9 mouse cellular contexts compared by ENCODE assay signal in the genomic region with DNA sequence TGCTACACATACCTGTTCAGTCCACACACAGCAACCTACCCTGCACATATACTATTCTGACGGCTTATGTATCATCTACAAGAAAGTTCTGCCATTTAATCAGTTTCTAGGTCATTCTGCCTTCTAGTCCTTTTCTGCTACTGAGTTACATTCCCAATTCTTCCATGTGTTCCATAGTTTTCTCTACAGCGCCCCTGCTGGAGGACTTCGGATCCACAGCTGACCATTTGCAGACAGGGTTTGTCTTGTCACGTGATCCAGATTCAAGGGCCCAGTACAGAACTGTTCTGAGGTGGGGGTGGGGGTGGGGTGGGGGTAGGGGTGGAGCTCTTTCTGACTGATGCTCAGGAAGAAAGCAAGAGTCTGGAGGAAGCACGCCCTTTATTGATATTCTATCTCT.
DNase-seq lines count a peak whose midpoint lies in the region; ATAC-seq and TF ChIP-seq lines count a peak whose summit lies in the region.
"Had no signal": no experiment of that assay in that cellular context is flagged by ENCODE, and none has a peak within 500 bp of the region (broad histone marks: within the 10 kb centered on the region; RNA-seq: fewer than 3 reads in every experiment).

No protein-coding gene starts in this region.

- in situ Hi-C loops in ES-E14 (cut with MboI; ENCODE audit: low sequenced_read_pairs in 2 of 2, unreplicated experiment in 2 of 2) = no loop called here

- no peak overlapping the region for H3K27ac ChIP-seq in heart, embryonic 11.5 days (ENCODE audit: low read depth, low read length)
- H3K27ac ChIP-seq in ES-E14 (ENCODE audit: insufficient read depth, low read depth, low read length, poor library complexity, severe bottlenecking) = no peak overlapping the region
- H3K27ac ChIP-seq in cortical plate, adult 2 months (ENCODE audit: insufficient read depth, low read length) = no peak overlapping the region
- H3K27ac ChIP-seq: limb, embryonic 13.5 days had no signal

- no peak overlapping the region for H3K9ac ChIP-seq in heart, embryonic 11.5 days (ENCODE audit: low read depth, low read length)
- no peak overlapping the region for H3K9ac ChIP-seq in ES-E14 (ENCODE audit: insufficient read depth, low read depth, low read length, poor library complexity, severe bottlenecking)
- H3K9ac ChIP-seq: limb, embryonic 13.5 days had no signal

- DNase-seq in heart, adult 8-10 months (ENCODE audit: low spot score) = peak; percentile 12
- DNase-seq in ES-E14 (ENCODE audit: low read depth, low spot score) (peak; percentile 94), liver (peak; percentile 72)
- DNase-seq in testis, postnatal 10 days (ENCODE audit: low spot score) = peak; percentile 56
- DNase-seq in left cerebral cortex, adult 11 months (ENCODE audit: low spot score) = no peak

- peak; percentile 31; the same call in 1 of the 2 replicates for TF ChIP-seq CTCF in cortical plate, adult 2 months (IDR thresholded peaks at IDR 0.05; ENCODE audit: extremely low read depth, insufficient read depth, low read length)

- WGBS in heart, embryonic 11.5 days (ENCODE audit: insufficient replicate concordance) = 45% methylated on average over 5 of the region's 5 CpGs

- no peaks in the 10 kb centered on the region for H3K27me3 ChIP-seq in heart, embryonic 11.5 days (ENCODE audit: control insufficient read depth, insufficient read depth, low read length)
- H3K27me3 ChIP-seq: limb, embryonic 13.5 days had no signal

- H3K4me3 ChIP-seq in heart, embryonic 11.5 days (ENCODE audit: low read depth, low read length) = no peak overlapping the region
- H3K4me3 ChIP-seq in ES-E14 (ENCODE audit: insufficient read depth in 1 of 2, low read depth in 1 of 2, low read length in 2 of 2, poor library complexity in 1 of 2, severe bottlenecking in 1 of 2) = no peak overlapping the region
- H3K4me3 ChIP-seq in cortical plate, adult 2 months (ENCODE audit: insufficient read depth, low read length) = no peak overlapping the region
- H3K4me3 ChIP-seq: limb, embryonic 13.5 days had no signal

- no peak overlapping the region for H3K4me2 ChIP-seq in heart, embryonic 11.5 days
- H3K4me2 ChIP-seq: limb, embryonic 13.5 days had no signal

- no peaks in the 10 kb centered on the region for H3K4me1 ChIP-seq in heart, embryonic 11.5 days (ENCODE audit: control insufficient read depth, insufficient read depth, low read length)
- H3K4me1 ChIP-seq in ES-E14 (ENCODE audit: control insufficient read depth in 2 of 2, insufficient read depth in 2 of 2, low read length in 2 of 2, poor library complexity in 1 of 2) = peaks cover 0 to 2% of the 10 kb centered on the region in 2 experiments; a peak in 1 of 4 replicates
- H3K4me1 ChIP-seq in cortical plate, adult 2 months (ENCODE audit: control insufficient read depth, insufficient read depth, low read length) = no peaks in the 10 kb centered on the region
- H3K4me1 ChIP-seq: limb, embryonic 13.5 days had no signal

- no peaks in the 10 kb centered on the region for H3K36me3 ChIP-seq in heart, embryonic 11.5 days (ENCODE audit: control insufficient read depth, insufficient read depth, low read length)
- no peaks in the 10 kb centered on the region for H3K36me3 ChIP-seq in ES-E14 (ENCODE audit: control insufficient read depth, insufficient read depth, low read length, poor library complexity, severe bottlenecking)

- no peak for TF ChIP-seq POLR2A in cortical plate, adult 2 months (IDR thresholded peaks at IDR 0.05; ENCODE audit: extremely low read depth, insufficient read depth, low read length)

- no peaks in the 10 kb centered on the region for H3K9me3 ChIP-seq in heart, embryonic 11.5 days (replicated peaks; ENCODE audit: control insufficient read depth, low read length)
- H3K9me3 ChIP-seq in ES-E14 (ENCODE audit: control insufficient read depth, insufficient read depth, low read depth, low read length) = no peaks in the 10 kb centered on the region
- H3K9me3 ChIP-seq: limb, embryonic 13.5 days had no signal

- ATAC-seq in heart, embryonic 11.5 days (replicated peaks; ENCODE audit: insufficient number of reproducible peaks, low FRiP score, low TSS enrichment) = no peak
- no peak for ATAC-seq in megakaryocyte-erythroid progenitor cell, adult 5-6 weeks (replicated peaks; ENCODE audit: low FRiP score, low TSS enrichment, poor library complexity, severe bottlenecking)

TF ChIP-seq in ES-E14, 5 proteins besides CTCF, POLR2A, EP300 and RAD21:
- TF ChIP-seq CHD2 (IDR thresholded peaks at IDR 0.05; ENCODE audit: low read depth, low read length) = no peak
- no peak for TF ChIP-seq ZC3H11A (IDR thresholded peaks at IDR 0.05; ENCODE audit: borderline replicate concordance, low read depth, low read length)
- TF ChIP-seq HCFC1 (IDR thresholded peaks at IDR 0.05; ENCODE audit: borderline replicate concordance, insufficient read depth, low read length) = no peak
- no peak for TF ChIP-seq ZNF384 (IDR thresholded peaks at IDR 0.05; ENCODE audit: low read depth, low read length)
- no peak for TF ChIP-seq MAFK (IDR thresholded peaks at IDR 0.05; ENCODE audit: insufficient read depth, low read depth, low read length)
